Mouse (Mus musculus) heart, adult 11 months (tissue): ENCODE data around the gene Bhlha15.

Experiments used
- DNase-seq: peaks from one replicate; pipeline ENCODE4 v3.0.0; 2022

The Bhlha15 gene

DNA sequence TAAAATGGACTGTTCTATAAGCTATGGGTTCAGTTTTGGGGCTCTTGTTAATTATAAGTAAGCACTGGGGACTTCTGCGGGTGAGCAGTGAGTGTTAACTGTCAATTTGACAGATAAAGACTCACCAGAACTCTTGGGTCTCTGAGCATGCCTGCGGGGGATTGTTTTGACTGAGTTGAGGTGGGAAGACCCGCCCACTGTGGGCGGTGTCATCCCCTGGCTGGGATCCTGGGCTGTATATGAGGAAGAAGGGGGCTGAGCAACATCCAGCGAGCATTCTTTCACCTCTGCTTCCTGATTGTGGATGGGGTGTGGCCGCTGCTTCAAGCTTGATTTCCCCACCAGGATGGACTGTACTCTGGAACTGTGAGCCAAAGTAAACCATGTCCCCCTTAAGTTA lies 44.1 kb downstream of the Bhlha15 start:
- no peak for DNase-seq

DNA sequence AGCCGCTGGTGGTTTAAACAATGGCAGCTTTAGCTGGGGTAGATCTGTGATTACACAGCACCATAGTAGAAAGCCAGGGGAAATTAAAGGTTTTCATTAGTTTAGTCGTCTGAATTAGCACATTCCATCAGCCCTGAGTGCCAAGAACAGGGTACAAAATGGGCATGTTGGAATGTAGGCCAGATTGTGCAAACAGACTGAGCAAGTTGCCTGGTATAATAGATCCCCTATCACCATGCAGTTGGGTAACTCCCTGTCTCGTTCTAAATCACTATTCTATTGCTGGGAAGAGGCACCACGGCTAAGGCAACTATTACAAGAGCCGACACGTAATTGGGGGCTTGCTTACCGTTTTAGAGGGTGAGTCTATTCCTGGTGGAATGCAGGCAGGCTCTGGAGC lies 44.6 kb downstream of the Bhlha15 start:
- DNase-seq: no peak

DNA sequence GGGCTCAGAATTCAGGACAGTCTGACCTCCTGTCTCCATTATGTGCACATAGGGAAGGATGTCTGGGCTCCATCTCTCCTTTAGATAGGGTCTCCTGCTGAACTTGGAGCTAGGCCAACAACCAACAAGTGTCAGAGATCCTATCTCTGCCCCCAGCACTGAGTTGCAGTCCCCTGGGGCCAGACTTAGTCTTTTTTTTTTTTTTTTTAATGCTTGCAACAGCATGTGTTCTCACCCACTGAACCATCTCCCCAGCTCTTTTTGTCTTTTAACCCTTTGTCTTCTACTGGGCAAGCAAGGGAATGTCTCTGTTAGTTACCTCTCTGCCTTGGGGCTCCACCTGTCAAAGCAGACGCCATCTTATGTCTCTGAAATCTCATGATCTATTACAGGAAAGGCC lies 48.9 kb downstream of the Bhlha15 start:
- DNase-seq: no peak
